Mouse (Mus musculus) hindbrain, embryonic 16.5 days (tissue): Measurements from ENCODE around the gene Espnl. TPM values are rescaled to one million over a fixed set of nuclear protein-coding genes. Genes with fewer than 3 reads are reported as not detected.

ENCODE experiments used
- ATAC-seq: fragments of 200-750 bp; cut with Nextera tagmentation; 2 replicates; pipeline ENCODE4 v1.8.0; 2017; ENCODE audit warnings: moderate TSS enrichment, moderate library complexity
- H3K27ac ChIP-seq: fragments of 300-500 bp; sonication (generic); 2 replicates; pipeline ENCODE4 v1.5.1; 2014; ENCODE audit warnings: low read depth, mild to moderate bottlenecking, control low read depth, low read length, moderate library complexity
- H3K27me3 ChIP-seq: fragments of 300-500 bp; sonication (generic); replicated peaks from 2 replicates; pipeline ENCODE4 v1.6.1; 2014; ENCODE audit warnings: low read length; ENCODE audit not compliant: control insufficient read depth, insufficient read depth
- H3K36me3 ChIP-seq: fragments of 300-500 bp; sonication (generic); 2 replicates; pipeline ENCODE4 v1.6.1; 2014; ENCODE audit warnings: mild to moderate bottlenecking, low read length, moderate library complexity, mixed read lengths; ENCODE audit not compliant: control insufficient read depth, insufficient read depth
- H3K4me1 ChIP-seq: fragments of 300-500 bp; sonication (generic); 2 replicates; pipeline ENCODE4 v1.6.1; 2014; ENCODE audit warnings: low read depth, low read length; ENCODE audit not compliant: control insufficient read depth, insufficient read depth
- H3K4me2 ChIP-seq: fragments of 300-500 bp; sonication (generic); 2 replicates; pipeline ENCODE4 v1.6.1; 2014; ENCODE audit warnings: mild to moderate bottlenecking, low read length, control low read depth, moderate library complexity
- H3K4me3 ChIP-seq: fragments of 300-500 bp; sonication (generic); 2 replicates; pipeline ENCODE4 v1.5.1; 2014; ENCODE audit warnings: mild to moderate bottlenecking, low read length, control low read depth, moderate library complexity
- H3K9ac ChIP-seq: fragments of 300-500 bp; sonication (generic); 2 replicates; pipeline ENCODE4 v1.6.1; 2014; ENCODE audit warnings: low read depth, mild to moderate bottlenecking, control low read depth, low read length, moderate library complexity
- H3K9me3 ChIP-seq: fragments of 300-500 bp; sonication (generic); 2 replicates; pipeline ENCODE4 v1.6.1; 2014; ENCODE audit warnings: mild to moderate bottlenecking, low read length, moderate library complexity; ENCODE audit not compliant: control insufficient read depth
- WGBS: fragments of 180-500 bp; shearing (Covaris S2); extraction: QIAGEN DNeasy Blood & Tissue Kit; methylation state at CpG from one replicate; pipeline ENCODE4 v1.1.7; 2014; 5-methylcytosine and 5-hydroxymethylcytosine counted together
- polyA plus RNA-seq: library from polyadenylated mRNA; unstranded; fragments of >200 nt; fragmentation: Nextera tagmentation; extraction: Ambion mirVana; gene quantifications from 2 replicates; pipeline ENCODE4 v1.2.1, GENCODE M21; 2015

The Espnl gene
- polyA plus RNA-seq, 1 experiment from 2014 or later: 0.05 TPM

GRCm38 (mm10) chr1:91366215-91367108 lies 44.6 kb downstream of the Espnl start, which contains the start of gene Erfe:
Gene Erfe (plus strand): TSS chr1:91366430.
- no peaks in the 10 kb centered on the region for H3K9me3 ChIP-seq
- H3K27ac ChIP-seq: no peak within 1 kb of the TSS
- peaks cover 7% of the 10 kb centered on the region for H3K27me3 ChIP-seq
- peak within 1 kb of the TSS; percentile 67 for H3K4me2 ChIP-seq
- peak within 1 kb of the TSS; percentile 39 for H3K4me3 ChIP-seq
- H3K36me3 ChIP-seq: peaks cover under 1% of the 10 kb centered on the region; the same call in 1 of the 2 replicates
- 2% methylated on average over 60 of the region's 68 CpGs for WGBS
- H3K9ac ChIP-seq: peak within 1 kb of the TSS; percentile 55
- ATAC-seq: peak; percentile 50
- peaks cover 7% of the 10 kb centered on the region for H3K4me1 ChIP-seq

DNA sequence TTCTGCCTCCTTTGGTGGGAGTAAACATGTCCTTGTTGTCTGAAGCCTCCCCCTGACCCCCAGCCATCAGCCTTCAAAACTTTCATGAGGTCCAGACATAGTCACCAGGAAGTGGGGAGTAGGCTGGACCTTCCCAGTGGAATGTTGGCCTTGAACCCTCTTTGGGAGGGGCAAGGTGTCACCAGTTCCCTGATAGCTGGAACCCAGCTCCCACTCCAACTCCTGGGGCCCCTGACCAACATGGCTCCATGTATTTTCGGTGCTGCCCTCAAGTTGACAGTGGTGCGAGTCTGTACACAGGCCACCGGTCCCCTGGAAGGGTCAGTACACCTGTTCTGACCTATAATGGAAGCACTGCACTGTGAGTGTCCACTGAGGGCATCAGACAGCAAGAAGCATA lies 45.4 kb downstream of the Espnl start:
- H3K4me1 ChIP-seq: peaks cover 7% of the 10 kb centered on the region

GRCm38 (mm10) chr1:91369408-91369807 lies 47.5 kb downstream of the Espnl start:
- no peak overlapping the region for H3K27ac ChIP-seq
- H3K27me3 ChIP-seq: peaks cover 7% of the 10 kb centered on the region
- H3K4me1 ChIP-seq: peaks cover 7% of the 10 kb centered on the region
- peaks cover 19% of the 10 kb centered on the region for H3K36me3 ChIP-seq
- no peak overlapping the region for H3K4me2 ChIP-seq
- H3K9ac ChIP-seq: no peak overlapping the region
- no peak for ATAC-seq
- no peaks in the 10 kb centered on the region for H3K9me3 ChIP-seq
- WGBS: 55% methylated on average over 4 of the region's 4 CpGs
- H3K4me3 ChIP-seq: no peak overlapping the region

More for the DNA sequence above, 45.4 kb downstream of the Espnl start:
- Histone ChIP-seq H3K27ac (no peak overlapping the region), H3K4me2 (no peak overlapping the region), H3K27me3 (peaks cover 7% of the 10 kb centered on the region), H3K9ac (no peak overlapping the region), H3K9me3 (no peaks in the 10 kb centered on the region), H3K4me3 (no peak overlapping the region), H3K36me3 (peaks cover 8% of the 10 kb centered on the region)
- 96% methylated on average over 3 of the region's 3 CpGs for WGBS
- no peak for ATAC-seq

GRCm38 (mm10) chr1:91370055-91370454 lies 48.2 kb downstream of the Espnl start:
- Histone ChIP-seq H3K27me3 (peaks cover 7% of the 10 kb centered on the region), H3K4me2 (no peak overlapping the region), H3K27ac (no peak overlapping the region), H3K36me3 (peaks cover 25% of the 10 kb centered on the region), H3K4me3 (no peak overlapping the region), H3K9ac (no peak overlapping the region), H3K9me3 (no peaks in the 10 kb centered on the region), H3K4me1 (peaks cover 7% of the 10 kb centered on the region)
- 86% methylated on average over 23 of the region's 23 CpGs for WGBS
- no peak for ATAC-seq

DNA sequence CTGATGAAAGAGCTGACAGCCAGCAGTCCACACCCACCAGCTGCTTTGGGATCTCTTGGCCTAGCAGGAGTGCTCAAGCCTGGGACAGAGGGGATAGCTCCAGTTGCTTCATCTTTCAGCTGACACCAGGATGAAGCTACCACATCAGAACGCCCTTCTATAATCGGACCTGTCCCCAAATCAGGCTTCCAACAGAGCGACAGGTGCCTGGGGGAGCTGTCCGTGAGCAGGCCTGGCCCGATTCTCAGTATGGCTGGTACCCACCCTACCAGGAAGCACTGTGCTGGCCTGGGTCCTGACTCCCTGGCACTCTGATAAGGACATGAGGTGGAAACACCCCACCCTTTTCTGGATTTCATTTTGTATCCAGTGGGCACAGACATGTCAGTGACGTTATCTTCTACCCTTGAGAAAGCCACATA lies 51.5 kb downstream of the Espnl start:
- Histone ChIP-seq H3K27ac (no peak overlapping the region), H3K4me1 (no peaks in the 10 kb centered on the region), H3K9me3 (no peaks in the 10 kb centered on the region), H3K4me2 (no peak overlapping the region), H3K27me3 (no peaks in the 10 kb centered on the region), H3K9ac (no peak overlapping the region), H3K4me3 (no peak overlapping the region), H3K36me3 (peaks cover 52% of the 10 kb centered on the region)
- 88% methylated on average over 6 of the region's 6 CpGs for WGBS
- no peak for ATAC-seq

DNA sequence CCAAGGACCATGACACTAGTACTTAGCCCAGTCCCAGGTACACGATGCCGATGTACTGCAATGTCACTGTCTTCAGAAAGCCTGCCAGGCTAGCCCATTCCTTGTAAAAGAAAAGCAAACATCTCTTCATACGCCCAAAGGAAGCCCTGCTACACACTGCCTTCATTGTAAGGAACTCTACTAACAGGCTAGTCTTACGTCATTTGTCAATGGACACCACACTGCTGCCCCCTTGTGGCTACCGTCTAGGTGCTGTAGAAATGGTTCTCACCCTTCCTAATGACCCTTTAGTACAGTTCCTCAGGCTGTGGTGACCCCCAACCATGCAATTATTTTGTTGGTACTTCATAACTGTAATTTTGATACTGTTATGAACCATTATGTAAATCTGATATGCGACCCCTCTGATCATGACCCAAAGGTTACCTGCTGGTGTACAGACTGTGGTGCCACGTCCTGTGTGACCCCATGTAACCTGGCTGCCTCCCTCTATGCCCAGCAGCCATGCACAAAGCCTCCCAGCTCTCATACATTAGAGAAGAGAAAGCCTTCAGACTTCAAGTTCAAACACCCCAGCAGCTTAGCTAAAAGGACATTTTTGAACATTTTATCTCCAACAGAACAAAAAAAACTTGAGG lies 58.7 kb downstream of the Espnl start:
- peaks cover 55% of the 10 kb centered on the region for H3K36me3 ChIP-seq
- 60% methylated on average over 7 of the region's 7 CpGs for WGBS
- no peak overlapping the region for H3K27ac ChIP-seq
- peak; percentile 68 for ATAC-seq
- no peak overlapping the region for H3K4me3 ChIP-seq
- no peak overlapping the region for H3K4me2 ChIP-seq
- H3K27me3 ChIP-seq: no peaks in the 10 kb centered on the region
- no peaks in the 10 kb centered on the region for H3K9me3 ChIP-seq
- H3K9ac ChIP-seq: no peak overlapping the region
- H3K4me1 ChIP-seq: no peaks in the 10 kb centered on the region

DNA sequence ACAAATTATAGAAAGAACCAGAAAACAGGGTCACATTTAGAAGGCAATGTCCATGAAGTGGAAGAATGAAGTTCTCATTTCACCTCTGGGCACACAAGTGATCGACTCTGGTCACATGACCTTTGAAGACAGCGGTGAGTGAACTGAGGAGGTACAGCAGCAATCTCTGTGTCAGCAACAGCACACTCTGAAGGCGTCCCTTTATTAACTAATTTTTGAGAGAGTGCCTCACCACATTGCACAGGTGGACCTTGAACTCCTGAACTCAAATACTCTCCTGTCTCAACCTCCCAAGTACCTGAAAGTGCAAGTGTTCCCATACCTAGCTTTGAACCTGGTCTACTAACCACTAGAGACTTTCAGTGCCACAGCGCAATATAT lies 59.2 kb downstream of the Espnl start:
- WGBS: 89% methylated on average over 4 of the region's 4 CpGs
- H3K9ac ChIP-seq: no peak overlapping the region
- H3K4me2 ChIP-seq: no peak overlapping the region
- no peaks in the 10 kb centered on the region for H3K27me3 ChIP-seq
- no peak overlapping the region for H3K4me3 ChIP-seq
- no peak overlapping the region for H3K27ac ChIP-seq
- H3K36me3 ChIP-seq: peaks cover 52% of the 10 kb centered on the region
- no peaks in the 10 kb centered on the region for H3K4me1 ChIP-seq
- ATAC-seq: no peak
- no peaks in the 10 kb centered on the region for H3K9me3 ChIP-seq

- Histone ChIP-seq H3K4me3 (no peak overlapping the region), H3K27me3 (no peaks in the 10 kb centered on the region), H3K4me2 (no peak overlapping the region), H3K27ac (no peak overlapping the region), H3K4me1 (peaks cover 3% of the 10 kb centered on the region; the same call in 1 of the 2 replicates), H3K9ac (no peak overlapping the region), H3K36me3 (peaks cover 31% of the 10 kb centered on the region), H3K9me3 (no peaks in the 10 kb centered on the region)
- WGBS: 94% methylated on average over 5 of the region's 5 CpGs
- no peak for ATAC-seq
Observed at GRCm38 (mm10) chr1:91390369-91390768, 68.5 kb downstream of the Espnl start.

GRCm38 (mm10) chr1:91397927-91398259 lies 76.0 kb downstream of the Espnl start:
- Histone ChIP-seq H3K9me3 (no peaks in the 10 kb centered on the region), H3K9ac (peak overlapping the region; percentile 95), H3K27me3 (no peaks in the 10 kb centered on the region), H3K4me2 (peak overlapping the region; percentile 69), H3K4me3 (peak overlapping the region; percentile 67), H3K27ac (peak overlapping the region; percentile 90), H3K4me1 (peaks cover 22% of the 10 kb centered on the region), H3K36me3 (peaks cover 2% of the 10 kb centered on the region; the same call in 1 of the 2 replicates)
- no peak; the same call in 1 of the 2 replicates for ATAC-seq
- WGBS: 3% methylated on average over 12 of the region's 12 CpGs
